Mouse (Mus musculus): Measurements from ENCODE around the gene Phxr2.

DNA sequence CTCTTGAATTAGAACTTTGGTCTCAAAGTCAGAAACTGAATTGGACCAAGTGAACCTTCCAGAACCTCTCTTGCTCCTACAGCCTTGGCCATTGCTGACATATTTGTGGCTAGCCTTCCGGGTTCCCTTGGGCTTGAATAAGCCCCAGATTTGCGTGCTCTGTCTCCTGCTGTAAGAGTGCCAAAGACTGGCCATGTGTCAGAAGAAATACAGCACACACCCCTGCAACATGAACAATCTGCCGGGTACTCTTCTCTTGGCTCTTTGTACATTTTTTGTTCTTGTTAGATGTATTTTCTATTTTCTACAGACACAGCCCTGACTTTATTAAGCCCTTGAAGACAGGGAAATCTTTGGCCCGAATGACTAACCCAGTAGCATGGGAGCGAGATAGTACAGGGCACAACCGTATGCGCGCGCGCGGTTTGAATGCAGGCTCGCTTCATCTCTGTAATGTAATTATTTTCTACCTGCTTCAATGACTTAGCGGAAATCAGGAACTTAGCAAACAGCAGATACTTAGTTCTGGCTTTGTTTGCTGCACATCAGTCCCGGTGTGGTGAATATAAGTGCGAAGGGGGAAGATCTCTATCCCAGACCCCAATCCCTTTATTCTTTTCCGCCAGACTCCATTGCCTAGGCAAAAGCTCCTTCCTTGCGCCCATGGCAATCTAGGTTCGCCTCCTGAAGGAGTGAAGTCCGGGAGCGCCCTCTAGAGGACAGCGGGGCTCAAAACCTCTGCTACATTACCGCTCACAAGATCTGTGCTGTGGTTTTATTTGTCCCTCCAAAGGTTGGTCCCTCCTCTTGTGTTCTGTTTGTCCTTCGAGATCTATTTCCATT, 41.5 kb downstream of the Phxr2 start:
- peak; percentile 98 for TF ChIP-seq CTCF (IDR thresholded peaks at IDR 0.05; ENCODE audit: extremely low read depth, insufficient read length, insufficient replicate concordance, low read depth, low read length)
- TF ChIP-seq POLR2A (IDR thresholded peaks at IDR 0.05; ENCODE audit: low read depth, low read length): no peak
